Mouse (Mus musculus): Measurements from ENCODE around the gene Gm10130. TPM values are rescaled to one million over a fixed set of nuclear protein-coding genes. Genes with fewer than 3 reads are reported as not detected.
A peak's percentile ranks its signal among the peaks of the same experiment; 100 is the strongest.
"Not testable (repeated sequence)": the region's sequence is repeated elsewhere in the genome, so short reads cannot be mapped to it uniquely, and the experiment has no call there.

Gm10130 gene
- polyA plus RNA-seq, 1 experiment from 2014 or later = 1.6 TPM

- 11% methylated on average over 4 of the region's 4 CpGs for WGBS
- H3K27me3 ChIP-seq (ENCODE audit: control insufficient read depth, insufficient read depth, low read length) = no peaks in the 10 kb centered on the region
- peak overlapping the region; percentile 76 for H3K4me3 ChIP-seq (replicated peaks; ENCODE audit: low read length)
- H3K4me1 ChIP-seq (ENCODE audit: control insufficient read depth, insufficient read depth, low read length) = peaks cover 3% of the 10 kb centered on the region; the same call in 1 of the 2 replicates
- no peak for ATAC-seq (ENCODE audit: insufficient read depth, low FRiP score)
- H3K27ac ChIP-seq (ENCODE audit: low read length) = peak overlapping the region; percentile 89
- H3K9ac ChIP-seq (ENCODE audit: low read length) = peak overlapping the region; percentile 84
- H3K9me3 ChIP-seq (replicated peaks; ENCODE audit: control insufficient read depth, low read length) = no peaks in the 10 kb centered on the region
- no peaks in the 10 kb centered on the region for H3K36me3 ChIP-seq (ENCODE audit: control insufficient read depth, insufficient read depth, low read length)
- H3K4me2 ChIP-seq (ENCODE audit: low read depth, low read length) = peak overlapping the region; percentile 56
Measured at GRCm38 (mm10) chr2:150362878-150363229, 39.4 kb downstream of the Gm10130 start.

DNA sequence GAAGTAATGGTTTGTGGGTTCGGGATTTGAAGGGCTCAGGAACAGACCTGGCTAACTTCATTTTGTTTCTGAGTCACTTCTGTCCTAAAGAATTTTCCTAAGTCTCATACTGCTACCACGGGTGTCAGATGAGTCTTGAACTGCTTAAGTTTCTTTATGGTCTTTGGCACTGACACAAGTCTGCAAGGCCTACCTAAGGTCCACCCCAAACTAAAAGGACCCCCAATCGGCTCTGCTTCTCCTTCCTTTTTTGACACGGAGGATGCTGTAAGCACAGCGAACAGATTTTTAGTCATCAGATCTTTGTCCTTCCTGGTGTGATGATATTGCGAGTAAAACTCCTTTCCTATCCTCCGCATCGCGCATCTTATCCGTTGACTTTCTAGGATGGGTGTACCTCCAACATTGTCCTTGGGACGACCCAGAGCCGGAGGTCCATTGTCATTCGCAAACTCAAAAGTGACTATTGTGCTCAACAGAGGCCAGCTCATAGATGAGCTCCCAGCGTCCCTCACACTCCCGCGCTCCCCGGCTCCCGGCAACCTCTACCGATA lies 62.1 kb downstream of the Gm10130 start:
- 94% methylated on average over 17 of the region's 19 CpGs for WGBS
- not testable (repeated sequence) for H3K27ac ChIP-seq (ENCODE audit: low read length); H3K4me1 ChIP-seq (ENCODE audit: control insufficient read depth, insufficient read depth, low read length); H3K4me2 ChIP-seq (ENCODE audit: low read depth, low read length); H3K9ac ChIP-seq (ENCODE audit: low read length); H3K4me3 ChIP-seq (replicated peaks; ENCODE audit: low read length); H3K36me3 ChIP-seq (ENCODE audit: control insufficient read depth, insufficient read depth, low read length); ATAC-seq (ENCODE audit: insufficient read depth, low FRiP score); H3K9me3 ChIP-seq (replicated peaks; ENCODE audit: control insufficient read depth, low read length); H3K27me3 ChIP-seq (ENCODE audit: control insufficient read depth, insufficient read depth, low read length)

DNA sequence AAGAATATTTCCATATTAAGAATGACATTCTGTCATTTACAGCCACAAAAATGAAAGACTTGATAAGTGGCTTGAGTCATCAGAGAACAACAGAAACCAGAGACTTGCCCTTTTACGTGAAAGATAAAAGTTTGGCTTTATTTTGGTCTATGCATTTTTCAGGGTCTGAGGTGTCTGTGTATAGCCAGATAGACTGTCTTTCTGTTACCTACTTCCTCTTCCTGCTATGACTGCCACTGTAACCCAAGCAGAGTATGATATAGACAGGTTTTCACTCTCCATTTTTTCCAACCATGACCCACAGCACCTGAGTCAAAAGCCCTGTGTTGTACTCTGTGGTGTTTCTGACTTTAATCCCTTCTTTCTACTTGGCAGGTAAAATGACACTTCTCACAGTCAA lies 66.7 kb downstream of the Gm10130 start:
- Histone ChIP-seq H3K4me3 (replicated peaks; ENCODE audit: low read length) (no peak overlapping the region), H3K4me1 (ENCODE audit: control insufficient read depth, insufficient read depth, low read length) (no peaks in the 10 kb centered on the region), H3K27me3 (ENCODE audit: control insufficient read depth, insufficient read depth, low read length) (no peaks in the 10 kb centered on the region), H3K9ac (ENCODE audit: low read length) (no peak overlapping the region), H3K27ac (ENCODE audit: low read length) (no peak overlapping the region), H3K36me3 (ENCODE audit: control insufficient read depth, insufficient read depth, low read length) (no peaks in the 10 kb centered on the region), H3K9me3 (replicated peaks; ENCODE audit: control insufficient read depth, low read length) (no peaks in the 10 kb centered on the region), H3K4me2 (ENCODE audit: low read depth, low read length) (no peak overlapping the region)
- 85% methylated on average over 1 of the region's 1 CpGs for WGBS
- ATAC-seq (ENCODE audit: insufficient read depth, low FRiP score) = no peak

GRCm38 (mm10) chr2:150412146-150412545 lies 88.6 kb downstream of the Gm10130 start:
- ATAC-seq (ENCODE audit: insufficient read depth, low FRiP score); H3K9me3 ChIP-seq (replicated peaks; ENCODE audit: control insufficient read depth, low read length); H3K4me1 ChIP-seq (ENCODE audit: control insufficient read depth, insufficient read depth, low read length); H3K4me2 ChIP-seq (ENCODE audit: low read depth, low read length); H3K27me3 ChIP-seq (ENCODE audit: control insufficient read depth, insufficient read depth, low read length); H3K36me3 ChIP-seq (ENCODE audit: control insufficient read depth, insufficient read depth, low read length); H3K27ac ChIP-seq (ENCODE audit: low read length); H3K9ac ChIP-seq (ENCODE audit: low read length); H3K4me3 ChIP-seq (replicated peaks; ENCODE audit: low read length): not testable (repeated sequence)
- 90% methylated on average over 17 of the region's 17 CpGs for WGBS

Other genes with a start within 250 kb of the Gm10130 start
- 8.1 and 8.6 TPM in 2 replicates for gene Zfp120, start 187.0 kb upstream of the Gm10130 start, polyA plus RNA-seq (2015; fragmentation: Nextera tagmentation; extraction: Ambion mirVana)
- not detected in 2 replicates for gene Gm10770, start 144.0 kb upstream of the Gm10130 start, polyA plus RNA-seq (2015; fragmentation: Nextera tagmentation; extraction: Ambion mirVana)
- gene Gm14139, start 141.9 kb upstream of the Gm10130 start, polyA plus RNA-seq (2015; fragmentation: Nextera tagmentation; extraction: Ambion mirVana) = not detected in 2 replicates
- 8.5 and 8.8 TPM in 2 replicates for gene Zfp937, start 105.6 kb upstream of the Gm10130 start, polyA plus RNA-seq (2015; fragmentation: Nextera tagmentation; extraction: Ambion mirVana)
- gene Gm21994, start 68.1 kb upstream of the Gm10130 start, polyA plus RNA-seq (2015; fragmentation: Nextera tagmentation; extraction: Ambion mirVana) = 4.6 and 5.0 TPM in 2 replicates
- 0.04 TPM in 1 of 2 replicates, not detected in the other for gene Gm14124, start 66.2 kb upstream of the Gm10130 start, polyA plus RNA-seq (2015; fragmentation: Nextera tagmentation; extraction: Ambion mirVana)
- gene 3300002I08Rik, start 39.1 kb downstream of the Gm10130 start, polyA plus RNA-seq (2015; fragmentation: Nextera tagmentation; extraction: Ambion mirVana) = 5.9 and 6.0 TPM in 2 replicates
- gene Zfp442, start 127.8 kb downstream of the Gm10130 start, polyA plus RNA-seq (2015; fragmentation: Nextera tagmentation; extraction: Ambion mirVana) = 7.3 and 7.6 TPM in 2 replicates
- 0.06 TPM in 1 of 2 replicates, not detected in the other for gene Zfp345, start 161.4 kb downstream of the Gm10130 start, polyA plus RNA-seq (2015; fragmentation: Nextera tagmentation; extraction: Ambion mirVana)
- gene Cst7, start 246.7 kb downstream of the Gm10130 start, polyA plus RNA-seq (2015; fragmentation: Nextera tagmentation; extraction: Ambion mirVana) = 0.63 and 0.94 TPM in 2 replicates

Data from stomach, embryonic 16.5 days (tissue).